Mouse (Mus musculus): ENCODE data around the gene Txlna.

DNA sequence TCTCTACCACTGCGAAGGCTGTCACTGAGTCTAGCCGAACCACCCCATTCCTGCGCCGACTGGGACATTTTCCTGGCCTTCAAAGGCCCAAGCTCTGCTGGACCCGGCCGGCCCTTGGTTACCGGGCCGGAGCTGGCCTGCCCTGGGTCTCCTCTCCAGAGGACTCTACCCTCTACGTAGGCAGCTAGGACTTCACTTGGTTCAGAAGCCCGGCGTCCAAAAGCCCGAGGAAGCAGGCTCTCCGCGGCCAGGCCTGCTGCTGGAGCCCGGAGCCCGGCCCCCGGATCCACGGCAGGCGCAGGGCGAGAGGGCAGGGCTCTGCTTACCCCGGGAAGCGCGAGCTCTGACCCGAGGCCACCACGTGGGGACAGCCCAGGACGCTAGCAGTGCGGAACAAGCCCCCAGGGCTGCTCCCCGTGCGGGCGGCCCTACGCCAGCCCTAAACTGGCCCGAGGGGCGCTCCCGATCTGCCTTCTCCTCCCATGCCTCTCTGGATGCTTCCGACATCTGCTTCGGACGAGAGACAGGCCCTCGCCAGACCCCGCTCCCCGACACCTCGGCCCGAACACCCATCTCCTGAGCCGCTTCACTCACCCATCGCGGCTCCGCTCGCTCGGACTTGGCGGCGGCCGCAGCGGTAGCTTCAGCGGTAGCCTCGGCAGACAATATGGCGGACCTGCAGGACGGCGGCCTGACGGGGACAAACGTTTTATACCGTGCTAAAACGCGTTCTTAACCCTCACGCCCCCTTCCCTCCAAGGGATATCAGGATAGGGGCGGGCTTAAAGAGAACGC is 31.4 kb upstream of the Txlna start, which contains the start of gene Kpna6:
- TF ChIP-seq CTCF (conservative IDR thresholded peaks at IDR 0.05; ENCODE audit: insufficient read depth, insufficient read length, low read depth, low read length) (no peak), POLR2A (IDR thresholded peaks at IDR 0.05; ENCODE audit: low read depth, low read length) (peak; percentile 29)
